Mouse (Mus musculus) lung, postnatal 0 days (tissue): Measurements from ENCODE around the gene Gm5936.
"Not testable (repeated sequence)": the region's sequence is repeated elsewhere in the genome, so short reads cannot be mapped to it uniquely, and the experiment has no call there.

ENCODE experiments used
- CTCF ChIP-seq: IDR thresholded peaks from 2 replicates; pipeline ENCODE4 v1.5.1; 2016; ENCODE audit warnings: antibody characterized with exemption, mild to moderate bottlenecking
- EP300 ChIP-seq: IDR thresholded peaks from 2 replicates; pipeline ENCODE4 v1.6.1; 2016; ENCODE audit warnings: antibody characterized with exemption, mild to moderate bottlenecking, control low read depth

DNA sequence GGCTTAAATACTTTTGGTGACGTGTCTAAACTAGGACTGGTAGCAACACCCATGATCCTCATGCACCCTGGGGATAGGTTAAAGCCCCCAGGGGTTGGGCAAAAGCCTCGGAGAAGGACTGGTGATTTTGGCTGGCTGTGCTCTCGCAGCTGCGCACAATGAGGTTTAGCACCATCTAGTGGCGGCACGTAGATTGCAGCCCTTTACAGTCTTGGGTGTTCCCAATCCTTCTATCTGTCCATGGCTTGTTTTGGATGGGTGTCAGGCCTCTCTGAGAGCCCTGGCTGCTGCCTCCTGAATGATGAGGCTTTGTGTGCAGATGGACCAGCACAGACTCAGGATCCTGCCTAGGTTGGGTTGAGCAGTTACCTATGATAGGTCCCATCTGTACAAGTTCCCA, 43.1 kb downstream of the Gm5936 start:
- peak; percentile 22 for TF ChIP-seq CTCF
- TF ChIP-seq EP300 = not testable (repeated sequence)
